Mouse (Mus musculus) gastrocnemius, adult 18-20 months (tissue): ENCODE results near the gene Olfr1087. TPM values are rescaled to one million over a fixed set of nuclear protein-coding genes. Genes with fewer than 3 reads are reported as not detected.
"Not testable (repeated sequence)": the region's sequence is repeated elsewhere in the genome, so short reads cannot be mapped to it uniquely, and the experiment has no call there.

Experiments
- DNase-seq: peaks from one replicate; pipeline ENCODE4 v3.0.0; 2021; ENCODE audit warnings: low spot score
- long read RNA-seq, 2 experiments: library from polyadenylated mRNA; stranded (forward); transcript quantifications; one replicate each; pipeline ENCODE4 v2.0.0; 2021
- total RNA-seq, 2 experiments: library from RNA; stranded (reverse); gene quantifications; 2 replicates each; pipeline ENCODE4 v1.2.3; 2021

Olfr1087 gene
- not detected for total RNA-seq
- long read RNA-seq, experiment 1, result 0 reads
- long read RNA-seq, experiment 2, result 0 reads

- no peak for DNase-seq
Observed at GRCm38 (mm10) chr2:86698295-86698694, at the start of gene Olfr1087. TSS of gene Olfr1087 (minus strand) at chr2:86698395.

- DNase-seq, result no peak
Observed at GRCm38 (mm10) chr2:86733601-86734000, 35.4 kb upstream of the Olfr1087 start, which contains the start of gene Olfr1089. TSS of gene Olfr1089 (minus strand) at chr2:86733701.

- no peak for DNase-seq
Observed at GRCm38 (mm10) chr2:86679992-86680391, 18.2 kb downstream of the Olfr1087 start, which contains the start of gene Olfr1086. TSS of gene Olfr1086 (minus strand) at chr2:86680092.

- no peak for DNase-seq
Observed at GRCm38 (mm10) chr2:86661919-86662318, 36.3 kb downstream of the Olfr1087 start, which contains the start of gene Olfr1085. TSS of gene Olfr1085 (minus strand) at chr2:86662019.

- not testable (repeated sequence) for DNase-seq
Observed at GRCm38 (mm10) chr2:86639625-86640024, 58.6 kb downstream of the Olfr1087 start, which contains the start of gene Olfr1084. TSS of gene Olfr1084 (minus strand) at chr2:86639725.

Other genes starting within 250 kb of the Olfr1087 start
- not detected for gene Olfr1065, start 247.8 kb downstream of the Olfr1087 start, total RNA-seq
- gene Olfr1066, start 242.1 kb downstream of the Olfr1087 start, total RNA-seq, result not detected
- gene Olfr228, start 211.0 kb downstream of the Olfr1087 start, total RNA-seq, result not detected
- gene Olfr1076, start 189.9 kb downstream of the Olfr1087 start, total RNA-seq, result not detected
- not detected for gene Olfr1079, start 155.9 kb downstream of the Olfr1087 start, total RNA-seq
- not detected for gene Olfr1080, start 140.2 kb downstream of the Olfr1087 start, total RNA-seq
- gene Olfr1082, start 99.4 kb downstream of the Olfr1087 start, total RNA-seq, result not detected
- gene Olfr1084, start 58.7 kb downstream of the Olfr1087 start, total RNA-seq, result not detected
- gene Olfr1085, start 36.4 kb downstream of the Olfr1087 start, total RNA-seq, result not detected
- gene Olfr1086, start 18.3 kb downstream of the Olfr1087 start, total RNA-seq, result not detected
- gene Olfr1089, start 35.3 kb upstream of the Olfr1087 start, total RNA-seq, result not detected
- gene Olfr1090, start 60.6 kb upstream of the Olfr1087 start, total RNA-seq, result not detected
- not detected for gene Olfr1093, start 84.1 kb upstream of the Olfr1087 start, total RNA-seq
- not detected for gene Olfr141, start 111.6 kb upstream of the Olfr1087 start, total RNA-seq
- gene Olfr1094, start 126.3 kb upstream of the Olfr1087 start, total RNA-seq, result not detected
- not detected for gene Olfr1095, start 153.3 kb upstream of the Olfr1087 start, total RNA-seq
- not detected for gene Gm13723, start 176.4 kb upstream of the Olfr1087 start, total RNA-seq
- gene Olfr1097, start 193.8 kb upstream of the Olfr1087 start, total RNA-seq, result not detected
- not detected for gene Olfr1098, start 226.2 kb upstream of the Olfr1087 start, total RNA-seq